Mouse (Mus musculus): ENCODE data around the gene Ppp1r3f.

The Ppp1r3f gene

GRCm38 (mm10) chrX:7574087-7574884 lies at the start of gene Ppp1r3f:
Ppp1r3f (minus strand) TSS chrX:7574283.
- DNase-seq (ENCODE audit: extremely low read depth, low read depth, low spot score) = peak; percentile 26

DNA sequence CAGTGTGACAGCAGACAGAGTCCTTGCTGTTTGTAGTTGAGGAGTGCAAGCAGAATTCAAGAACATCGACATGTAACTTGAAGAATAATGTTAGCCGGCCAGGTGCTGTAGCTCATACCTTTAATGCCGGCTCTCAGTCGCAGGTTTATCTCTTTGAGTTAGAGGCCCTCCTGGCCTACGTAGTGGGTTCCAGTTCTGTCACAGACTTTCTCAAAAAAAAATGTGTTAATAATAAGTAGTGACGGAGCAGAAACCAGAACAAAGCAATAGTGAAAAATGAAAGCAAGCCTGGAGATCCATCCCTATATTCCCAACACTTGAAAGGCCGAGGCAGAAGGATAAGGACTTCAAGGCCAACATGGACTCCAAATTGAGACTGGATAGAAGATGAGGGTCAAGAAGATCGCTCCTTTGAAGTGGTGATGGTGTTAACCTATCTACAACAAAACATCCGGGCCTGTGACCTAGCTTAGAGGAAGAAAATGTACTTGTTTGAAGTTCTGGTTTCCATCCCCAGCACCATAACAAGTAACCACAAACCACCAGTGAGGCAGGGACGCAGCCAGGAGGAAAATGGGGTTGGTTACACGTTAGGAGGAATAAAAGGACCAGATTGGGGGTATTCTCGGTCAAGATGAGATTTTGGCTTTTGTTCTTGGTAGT lies 43.9 kb upstream of the Ppp1r3f start:
- no peak for DNase-seq (ENCODE audit: extremely low read depth, low read depth, low spot score)

GRCm38 (mm10) chrX:7610536-7611258 lies 36.6 kb upstream of the Ppp1r3f start:
- DNase-seq (ENCODE audit: extremely low read depth, low read depth, low spot score) = no peak

DNA sequence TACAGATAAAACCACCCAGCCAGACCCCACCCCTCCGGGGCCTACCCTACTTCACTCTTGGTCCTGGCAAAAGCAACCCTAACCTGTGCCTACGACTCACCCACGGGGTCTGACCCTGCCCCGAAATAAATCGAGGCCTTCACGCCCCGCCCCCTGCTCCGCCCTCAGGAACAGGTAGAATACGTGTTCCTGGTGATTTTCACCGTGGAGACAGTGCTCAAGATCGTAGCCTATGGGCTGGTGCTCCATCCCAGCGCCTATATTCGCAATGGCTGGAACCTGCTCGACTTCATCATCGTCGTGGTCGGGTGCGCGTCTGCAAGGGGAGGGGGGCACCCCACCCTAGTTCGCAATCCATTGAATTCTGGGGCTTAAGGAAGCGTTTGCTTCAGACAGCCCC lies 36.0 kb upstream of the Ppp1r3f start:
- DNase-seq (ENCODE audit: extremely low read depth, low read depth, low spot score) = no peak

DNA sequence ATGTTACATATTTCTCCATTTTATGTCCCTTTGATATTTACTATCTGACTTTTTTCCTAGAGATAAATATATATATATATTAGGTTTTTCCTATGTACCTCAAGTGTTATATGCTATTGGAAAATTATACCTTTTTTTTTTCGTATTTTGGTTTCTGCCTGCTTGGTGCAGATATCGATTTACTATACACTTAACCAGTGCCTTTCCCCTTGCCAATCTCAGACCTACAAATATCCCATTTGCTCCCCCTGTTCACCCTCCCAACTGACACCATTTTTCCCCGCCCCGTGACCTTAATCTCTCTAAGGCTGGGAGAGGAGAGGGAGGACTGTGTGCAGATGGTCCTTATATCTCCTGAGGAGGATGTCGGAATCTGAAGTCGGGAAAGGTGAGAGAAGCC lies 32.7 kb upstream of the Ppp1r3f start, which contains the start of gene Cacna1f:
Cacna1f (plus strand) TSS at position 301 of the 400 bp plus-strand sequence.
- no peak for DNase-seq (ENCODE audit: extremely low read depth, low read depth, low spot score)

- DNase-seq (ENCODE audit: extremely low read depth, low read depth, low spot score) = no peak
These were observed 31.5 kb upstream of the Ppp1r3f start for GRCm38 (mm10) chrX:7605575-7605941.

DNA sequence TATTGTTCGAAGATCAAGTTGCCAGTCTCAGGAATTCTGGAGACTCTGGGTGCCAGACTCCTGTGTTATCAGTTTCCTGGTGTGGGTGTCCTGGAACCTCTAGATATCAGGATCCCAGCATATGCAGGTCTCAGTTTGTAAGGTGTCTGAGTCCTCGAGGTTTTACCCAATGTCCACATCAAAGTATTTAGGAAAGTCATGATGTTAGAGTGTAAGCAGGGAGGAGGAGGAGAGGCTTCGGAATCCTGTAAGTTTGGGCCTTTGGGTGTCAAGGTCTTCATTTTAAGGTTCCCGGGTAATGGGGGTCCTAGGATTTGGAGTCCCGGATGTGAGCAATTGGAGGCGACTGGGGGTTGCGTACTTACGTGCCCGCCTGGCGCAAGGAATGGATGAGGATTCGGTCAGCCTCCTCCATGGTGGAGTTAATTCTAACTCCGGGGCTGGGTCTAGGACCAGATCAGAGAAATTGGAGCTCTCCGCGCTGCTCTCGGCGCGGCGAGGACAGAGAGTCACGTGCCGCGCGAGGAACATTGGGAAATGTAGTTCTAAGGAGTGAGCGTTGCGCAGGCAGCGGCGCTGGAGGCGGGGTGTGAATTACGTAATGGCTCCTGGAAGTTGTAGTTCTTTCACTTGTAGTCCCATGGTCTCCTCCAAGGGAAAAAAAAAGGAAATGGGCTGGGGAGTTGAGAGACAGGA lies 30.9 kb upstream of the Ppp1r3f start, which contains the start of gene Ccdc22:
Ccdc22 (minus strand) TSS at position 639 of the 696 bp plus-strand sequence.
- no peak for DNase-seq (ENCODE audit: extremely low read depth, low read depth, low spot score)

- DNase-seq (ENCODE audit: extremely low read depth, low read depth, low spot score) = no peak
These were observed 29.9 kb upstream of the Ppp1r3f start for GRCm38 (mm10) chrX:7604004-7604403.

DNA sequence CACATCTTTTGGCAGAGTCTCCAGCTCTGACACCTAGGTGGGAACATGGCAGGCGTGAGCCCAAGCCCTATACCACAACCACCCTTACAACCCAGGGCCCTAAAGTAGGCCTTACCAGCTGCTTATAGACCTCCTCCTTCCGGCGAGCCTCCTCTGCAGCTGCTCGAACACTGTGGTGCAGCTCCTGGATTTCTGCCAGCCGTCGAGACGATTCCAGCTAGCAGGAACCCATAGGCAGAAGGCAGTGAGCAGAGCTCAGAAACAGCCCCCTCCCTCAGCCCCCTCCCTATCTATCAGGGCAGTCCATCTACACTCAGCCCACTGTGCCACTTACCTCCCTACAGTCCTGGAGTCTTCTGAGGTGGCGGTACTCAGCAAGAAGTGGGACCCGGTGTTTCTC lies 21.3 kb upstream of the Ppp1r3f start:
- no peak for DNase-seq (ENCODE audit: extremely low read depth, low read depth, low spot score)

- no peak for DNase-seq (ENCODE audit: extremely low read depth, low read depth, low spot score)
These were observed 12.3 kb upstream of the Ppp1r3f start for GRCm38 (mm10) chrX:7586356-7586755.

DNA sequence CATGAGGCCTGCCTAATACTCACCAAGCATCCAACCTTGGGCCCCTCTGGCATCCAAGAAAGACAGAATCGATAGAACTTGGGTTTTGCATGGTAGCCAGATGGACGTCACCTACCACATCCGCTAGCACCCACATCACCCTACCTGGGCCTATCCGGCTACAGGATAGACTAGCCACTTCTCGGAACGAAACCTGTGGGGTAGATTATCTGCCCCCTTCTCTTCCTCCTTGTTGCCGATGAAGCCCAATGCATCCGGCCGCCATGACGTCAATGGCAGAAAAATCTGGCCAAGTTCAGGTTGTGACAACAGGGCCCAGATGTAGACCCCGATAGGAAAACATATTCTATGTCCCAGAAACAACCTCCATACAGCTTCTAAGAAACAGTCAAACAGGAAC lies 9.8 kb upstream of the Ppp1r3f start:
- DNase-seq (ENCODE audit: extremely low read depth, low read depth, low spot score) = no peak

- no peak for DNase-seq (ENCODE audit: extremely low read depth, low read depth, low spot score)
These were observed 7.1 kb upstream of the Ppp1r3f start for GRCm38 (mm10) chrX:7581151-7581550.

DNA sequence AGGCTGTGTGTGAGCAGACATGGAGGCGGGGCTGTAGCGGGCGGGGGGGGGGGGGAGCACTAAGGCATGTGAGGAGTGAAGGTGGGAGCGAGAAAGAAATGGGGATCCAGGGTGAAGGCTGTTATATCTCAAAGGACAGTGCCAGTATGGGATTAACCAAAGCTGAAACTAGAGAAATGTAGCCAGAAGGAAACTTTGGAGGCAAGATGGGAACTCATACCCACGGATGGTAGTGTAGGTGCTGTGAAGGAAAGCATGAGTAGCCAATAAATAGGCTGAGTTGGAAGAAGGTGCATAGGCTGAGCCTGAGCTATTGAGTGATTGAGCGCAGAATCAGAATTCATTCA lies 775 bp upstream of the Ppp1r3f start:
- DNase-seq (ENCODE audit: extremely low read depth, low read depth, low spot score) = no peak

DNA sequence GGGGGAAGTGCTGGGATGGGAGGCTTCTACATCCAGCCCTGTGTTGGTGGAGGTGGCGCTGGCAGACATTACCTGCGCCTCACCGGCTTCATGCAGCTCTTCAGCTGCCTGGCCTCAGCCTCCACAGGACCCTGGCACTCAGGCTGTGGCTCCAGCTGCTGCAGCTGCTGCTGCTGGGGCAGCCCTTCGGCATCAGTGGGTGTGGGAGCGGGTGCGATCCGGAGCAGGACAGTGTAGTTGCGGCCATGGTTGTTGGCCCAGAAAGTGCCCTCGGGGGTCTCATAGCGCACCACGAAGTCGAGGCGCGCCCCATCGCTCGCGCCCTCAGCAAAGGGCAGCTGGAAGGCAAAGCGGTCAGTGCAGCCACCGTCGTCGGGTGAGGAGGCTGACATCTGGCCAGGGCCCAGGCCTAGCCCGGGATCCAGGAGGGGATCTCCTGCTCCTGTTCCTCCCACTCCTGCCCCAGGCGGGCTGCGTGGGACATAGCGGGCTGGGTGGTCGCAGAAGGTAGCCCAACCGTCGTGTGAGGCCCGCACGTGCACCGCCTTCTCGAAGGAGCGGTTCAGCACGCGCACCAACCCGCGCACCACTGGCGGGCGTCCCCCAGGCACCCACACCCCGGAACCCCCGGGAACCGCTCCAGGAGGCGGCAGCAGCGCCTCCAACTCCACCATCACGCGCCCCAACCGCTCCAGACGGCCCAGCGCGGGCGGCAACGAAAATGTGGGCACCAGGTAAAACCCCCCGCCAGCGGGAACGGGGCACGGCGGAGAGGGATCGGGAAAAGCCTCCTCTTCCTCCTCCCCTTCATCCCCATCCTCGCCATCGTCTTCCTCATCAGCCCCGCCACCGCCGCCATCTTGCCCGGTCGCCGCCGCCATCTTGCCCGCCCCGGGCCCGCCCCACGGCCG lies 652 bp downstream of the Ppp1r3f start, which contains the start of gene Foxp3:
Foxp3 (plus strand) TSS at position 469 of the 911 bp plus-strand sequence.
- no peak for DNase-seq (ENCODE audit: extremely low read depth, low read depth, low spot score)

- no peak for DNase-seq (ENCODE audit: extremely low read depth, low read depth, low spot score)
These were observed 1.6 kb downstream of the Ppp1r3f start for GRCm38 (mm10) chrX:7572466-7572865.

DNA sequence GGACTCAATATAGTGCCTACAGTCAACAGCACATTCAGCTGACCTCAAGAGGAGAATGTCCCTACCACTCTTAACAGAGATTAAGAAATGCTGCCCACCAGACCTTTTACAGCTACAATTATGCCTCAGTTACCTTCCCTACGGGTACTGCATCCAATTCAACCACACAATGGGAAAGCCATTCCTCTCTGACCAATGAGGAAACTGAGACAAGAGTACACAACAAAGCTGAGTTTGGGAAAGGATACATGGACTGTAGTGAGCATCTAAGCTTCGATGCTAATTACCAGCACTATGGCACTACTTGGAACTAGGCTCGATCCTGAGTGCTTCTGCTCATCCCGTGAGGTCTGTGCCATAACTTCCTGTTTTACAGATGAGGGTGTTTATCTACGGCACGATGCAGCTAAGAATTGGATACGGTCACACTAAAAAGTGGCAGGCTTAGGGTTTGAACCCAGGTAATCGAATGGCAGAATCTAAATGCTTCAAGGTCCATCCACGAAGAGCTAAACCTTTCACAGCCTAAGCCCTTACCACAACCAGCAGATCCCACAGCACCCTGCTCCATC lies 2.4 kb downstream of the Ppp1r3f start:
- no peak for DNase-seq (ENCODE audit: extremely low read depth, low read depth, low spot score)

DNA sequence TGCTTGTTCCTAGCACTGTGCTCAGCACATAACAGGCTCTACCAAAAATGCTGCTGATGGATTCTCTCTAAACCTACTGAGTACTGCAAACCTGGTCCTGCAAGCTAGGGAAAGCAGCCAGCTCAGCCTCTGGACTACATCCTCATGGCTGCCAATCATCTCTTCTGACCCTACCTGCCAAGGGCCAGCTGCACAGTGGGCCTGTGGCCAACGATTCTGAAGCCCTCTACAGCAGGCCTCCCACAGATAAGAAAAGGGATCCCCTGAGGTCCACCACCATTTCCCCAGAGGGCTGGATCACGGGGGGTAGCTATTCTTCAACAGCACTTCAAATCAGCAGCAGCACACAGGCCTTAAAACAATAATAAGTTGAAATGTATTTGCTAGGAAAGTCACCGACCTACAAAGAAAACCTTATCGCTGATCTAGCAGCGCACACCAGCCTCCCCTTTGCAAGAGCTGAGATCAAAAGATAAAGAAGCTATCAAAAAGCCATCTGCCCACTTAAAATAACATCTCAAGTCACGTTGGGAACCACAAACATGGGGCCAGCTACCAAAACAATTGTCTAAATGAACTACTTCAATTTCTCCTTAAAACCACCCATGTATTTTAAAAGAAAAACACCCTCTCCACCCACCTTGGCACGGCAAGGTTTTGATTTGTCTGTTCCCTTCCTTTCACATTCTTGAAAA lies 3.5 kb downstream of the Ppp1r3f start:
- DNase-seq (ENCODE audit: extremely low read depth, low read depth, low spot score) = no peak

GRCm38 (mm10) chrX:7567491-7567890 lies 6.6 kb downstream of the Ppp1r3f start:
- DNase-seq (ENCODE audit: extremely low read depth, low read depth, low spot score) = no peak

DNA sequence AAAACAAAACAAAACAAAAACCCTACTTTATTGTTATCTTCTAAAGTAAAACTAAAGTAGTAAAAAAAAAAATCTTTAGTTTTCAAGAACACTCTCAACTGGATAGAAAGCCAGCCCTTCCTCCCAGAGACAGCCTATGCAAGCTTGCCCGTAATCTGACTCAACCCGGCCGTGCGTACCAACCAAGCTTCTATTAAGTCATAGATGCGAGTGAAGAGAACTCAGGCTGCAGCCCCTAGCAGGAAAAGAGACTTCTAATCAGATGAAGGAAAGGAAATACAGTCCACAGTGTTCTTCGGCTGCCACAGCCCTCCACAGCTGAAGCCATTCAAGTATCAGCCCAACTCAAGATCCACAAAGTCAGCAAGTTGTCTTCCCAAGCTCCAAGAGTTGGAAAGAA lies 7.7 kb downstream of the Ppp1r3f start:
- DNase-seq (ENCODE audit: extremely low read depth, low read depth, low spot score) = no peak

Data from fat pad, adult 2 months (tissue).